Mouse (Mus musculus): Measurements from ENCODE around the gene Pgpep1l.

The Pgpep1l gene

GRCm38 (mm10) chr7:68262612-68263200, 1.3 kb downstream of the Pgpep1l start:
- no peak for DNase-seq (ENCODE audit: low spot score in 2 of 2)

GRCm38 (mm10) chr7:68259523-68260081, 4.4 kb downstream of the Pgpep1l start:
- no peak for DNase-seq (ENCODE audit: low spot score in 2 of 2)

- DNase-seq (ENCODE audit: low spot score in 2 of 2) = no peak
These were observed 5.5 kb downstream of the Pgpep1l start for GRCm38 (mm10) chr7:68258326-68259150.

- DNase-seq (ENCODE audit: low spot score in 2 of 2) = no peak
These were observed 6.3 kb downstream of the Pgpep1l start for GRCm38 (mm10) chr7:68257767-68258166.

GRCm38 (mm10) chr7:68250902-68251301, 13.1 kb downstream of the Pgpep1l start:
- no peak for DNase-seq (ENCODE audit: low spot score in 2 of 2)

- DNase-seq (ENCODE audit: low spot score in 2 of 2) = no peak
These were observed 13.6 kb downstream of the Pgpep1l start for GRCm38 (mm10) chr7:68250411-68250810.

GRCm38 (mm10) chr7:68246249-68246648, 17.8 kb downstream of the Pgpep1l start:
- no peak for DNase-seq (ENCODE audit: low spot score in 2 of 2)

- no peak for DNase-seq (ENCODE audit: low spot score in 2 of 2)
These were observed 18.4 kb downstream of the Pgpep1l start for GRCm38 (mm10) chr7:68245681-68246080.

- no peak for DNase-seq (ENCODE audit: low spot score in 2 of 2)
These were observed 22.8 kb downstream of the Pgpep1l start for GRCm38 (mm10) chr7:68241205-68241604.

- no peak for DNase-seq (ENCODE audit: low spot score in 2 of 2)
These were observed 24.7 kb downstream of the Pgpep1l start for GRCm38 (mm10) chr7:68239220-68239827.

- no peak for DNase-seq (ENCODE audit: low spot score in 2 of 2)
These were observed 27.2 kb downstream of the Pgpep1l start for GRCm38 (mm10) chr7:68236817-68237216.

GRCm38 (mm10) chr7:68233619-68234223, 30.3 kb downstream of the Pgpep1l start:
- DNase-seq (ENCODE audit: low spot score in 2 of 2) = no peak

- DNase-seq (ENCODE audit: low spot score in 2 of 2) = no peak
These were observed 31.5 kb downstream of the Pgpep1l start for GRCm38 (mm10) chr7:68232521-68232920.

- DNase-seq (ENCODE audit: low spot score in 2 of 2) = no peak
These were observed 33.2 kb downstream of the Pgpep1l start for GRCm38 (mm10) chr7:68230831-68231230.

GRCm38 (mm10) chr7:68228491-68228890, 35.5 kb downstream of the Pgpep1l start:
- DNase-seq (ENCODE audit: low spot score in 2 of 2) = no peak

- no peak for DNase-seq (ENCODE audit: low spot score in 2 of 2)
These were observed 36.4 kb downstream of the Pgpep1l start for GRCm38 (mm10) chr7:68227621-68228020.

GRCm38 (mm10) chr7:68227021-68227420, 37.0 kb downstream of the Pgpep1l start:
- DNase-seq (ENCODE audit: low spot score in 2 of 2) = no peak

GRCm38 (mm10) chr7:68225427-68226054, 38.5 kb downstream of the Pgpep1l start:
- DNase-seq (ENCODE audit: low spot score in 2 of 2) = peak in 1 of 2 experiments; percentile 51

- DNase-seq (ENCODE audit: low spot score in 2 of 2) = no peak
These were observed 40.0 kb downstream of the Pgpep1l start for GRCm38 (mm10) chr7:68224006-68224405.

GRCm38 (mm10) chr7:68223356-68223808, 40.7 kb downstream of the Pgpep1l start:
- DNase-seq (ENCODE audit: low spot score in 2 of 2) = no peak

GRCm38 (mm10) chr7:68221677-68222230, 42.3 kb downstream of the Pgpep1l start:
- DNase-seq (ENCODE audit: low spot score in 2 of 2) = peak in 1 of 2 experiments; percentile 45

All from left cerebral cortex, adult 9 months (tissue).